Mouse (Mus musculus): Measurements from ENCODE around the gene Adarb1. TPM values are rescaled to one million over a fixed set of nuclear protein-coding genes. Genes with fewer than 3 reads are reported as not detected.

Gene Adarb1
- polyA plus RNA-seq, 1 experiment: 5.5 TPM

GRCm38 (mm10) chr10:77251784-77252539 is 166.1 kb downstream of the Adarb1 start:
- TF ChIP-seq CTCF (IDR thresholded peaks at IDR 0.05; ENCODE audit: borderline replicate concordance, control insufficient read depth, extremely low read depth, insufficient read depth, low read length, poor library complexity) (no peak), POLR2A (IDR thresholded peaks at IDR 0.05; ENCODE audit: control insufficient read depth, extremely low read depth, insufficient read depth, low read length, poor library complexity) (no peak)
- H3K27me3 ChIP-seq (ENCODE audit: control insufficient read depth, insufficient read depth, low read length): no peaks in the 10 kb centered on the region; the same call in 1 of the 2 replicates
- no peak overlapping the region for H3K27ac ChIP-seq (ENCODE audit: control insufficient read depth, insufficient read depth, low read length)
- H3K4me1 ChIP-seq (replicated peaks; ENCODE audit: control insufficient read depth, insufficient read depth, low read length): no peaks in the 10 kb centered on the region
- no peaks in the 10 kb centered on the region for H3K36me3 ChIP-seq (ENCODE audit: control insufficient read depth, insufficient read depth, low read length)
- WGBS: 83% methylated on average over 18 of the region's 18 CpGs
- no peak for DNase-seq
- no peak overlapping the region for H3K4me3 ChIP-seq (ENCODE audit: control insufficient read depth, insufficient read depth, low read length)

DNA sequence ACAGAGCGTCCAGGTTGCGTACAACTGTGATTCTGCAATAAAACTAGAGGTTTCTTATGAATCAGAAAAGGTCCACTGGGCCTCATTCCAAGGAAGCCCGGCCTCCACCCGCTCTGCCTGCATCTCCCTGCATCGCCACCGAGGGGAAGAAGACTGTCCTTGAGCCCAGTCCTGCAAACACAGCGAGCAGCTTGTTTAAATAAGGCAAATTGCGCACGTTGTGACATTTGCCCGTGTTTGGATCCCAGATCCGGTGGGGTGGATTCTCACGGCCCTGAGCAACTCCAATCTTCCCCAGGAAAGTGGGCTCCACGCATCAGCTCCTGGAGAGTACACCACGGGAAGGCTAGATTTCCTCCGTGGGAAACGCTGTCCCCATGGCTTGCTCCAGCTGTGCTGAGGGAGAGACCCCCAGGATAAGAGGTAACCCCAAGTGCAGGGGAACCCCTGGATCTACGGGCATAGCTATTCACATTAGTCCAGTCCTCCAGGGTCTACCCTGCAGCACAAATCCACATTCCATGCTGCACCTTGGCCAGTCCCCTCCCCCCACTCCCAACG is 166.8 kb downstream of the Adarb1 start:
- no peak overlapping the region for H3K27ac ChIP-seq (ENCODE audit: control insufficient read depth, insufficient read depth, low read length)
- no peaks in the 10 kb centered on the region for H3K4me1 ChIP-seq (replicated peaks; ENCODE audit: control insufficient read depth, insufficient read depth, low read length)
- 89% methylated on average over 18 of the region's 18 CpGs for WGBS

DNA sequence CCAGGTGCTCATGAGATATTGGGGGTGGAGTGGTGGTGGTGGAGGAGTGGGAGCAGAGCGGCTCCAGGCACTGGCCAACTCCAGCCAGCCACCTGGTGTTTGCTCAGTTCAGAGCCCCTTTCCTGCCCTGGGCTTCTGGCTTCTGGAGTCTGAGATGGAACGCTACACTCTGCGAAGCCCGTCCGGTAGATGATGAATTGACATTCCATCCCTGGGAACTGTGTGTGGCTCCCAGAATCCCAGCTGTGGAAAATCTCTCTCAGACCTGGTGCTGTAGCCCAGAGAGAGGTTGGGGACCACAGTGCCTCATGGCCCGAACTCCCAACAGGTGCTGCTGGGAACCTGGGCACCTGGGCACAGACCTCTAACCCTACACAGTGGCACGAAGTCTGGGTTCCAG is 170.4 kb downstream of the Adarb1 start:
- Histone ChIP-seq H3K4me3 (ENCODE audit: control insufficient read depth, insufficient read depth, low read length) (no peak overlapping the region), H3K27me3 (ENCODE audit: control insufficient read depth, insufficient read depth, low read length) (no peaks in the 10 kb centered on the region), H3K27ac (ENCODE audit: control insufficient read depth, insufficient read depth, low read length) (no peak overlapping the region), H3K4me1 (replicated peaks; ENCODE audit: control insufficient read depth, insufficient read depth, low read length) (no peaks in the 10 kb centered on the region), H3K36me3 (ENCODE audit: control insufficient read depth, insufficient read depth, low read length) (no peaks in the 10 kb centered on the region)
- no peak for DNase-seq
- TF ChIP-seq CTCF (IDR thresholded peaks at IDR 0.05; ENCODE audit: borderline replicate concordance, control insufficient read depth, extremely low read depth, insufficient read depth, low read length, poor library complexity) (no peak), POLR2A (IDR thresholded peaks at IDR 0.05; ENCODE audit: control insufficient read depth, extremely low read depth, insufficient read depth, low read length, poor library complexity) (no peak)
- WGBS: 95% methylated on average over 7 of the region's 7 CpGs

More for the DNA sequence above, 166.8 kb downstream of the Adarb1 start:
- TF ChIP-seq CTCF (IDR thresholded peaks at IDR 0.05; ENCODE audit: borderline replicate concordance, control insufficient read depth, extremely low read depth, insufficient read depth, low read length, poor library complexity) (no peak), POLR2A (IDR thresholded peaks at IDR 0.05; ENCODE audit: control insufficient read depth, extremely low read depth, insufficient read depth, low read length, poor library complexity) (no peak)
- no peaks in the 10 kb centered on the region for H3K36me3 ChIP-seq (ENCODE audit: control insufficient read depth, insufficient read depth, low read length)
- DNase-seq: no peak
- no peak overlapping the region for H3K4me3 ChIP-seq (ENCODE audit: control insufficient read depth, insufficient read depth, low read length)
- no peaks in the 10 kb centered on the region; the same call in 1 of the 2 replicates for H3K27me3 ChIP-seq (ENCODE audit: control insufficient read depth, insufficient read depth, low read length)

DNA sequence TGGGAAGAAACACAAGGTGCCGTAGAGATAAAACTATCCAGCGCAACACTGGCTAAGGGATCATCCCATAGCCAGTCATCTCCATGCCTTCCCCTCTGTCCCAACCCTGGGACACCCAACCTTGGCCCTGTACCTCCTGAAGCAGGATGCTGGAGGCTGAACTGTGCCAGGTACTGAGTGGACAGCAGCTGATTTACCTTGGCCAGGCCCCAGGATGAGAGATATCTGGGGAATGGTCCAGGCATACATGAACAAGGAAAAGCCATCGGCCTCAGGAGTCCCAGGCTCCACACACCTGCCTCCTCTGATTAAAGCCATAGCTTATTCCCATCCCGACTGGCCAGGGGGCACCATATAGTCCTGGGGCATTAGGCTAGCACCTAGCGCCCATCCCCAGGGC is 171.0 kb downstream of the Adarb1 start:
- TF ChIP-seq POLR2A (IDR thresholded peaks at IDR 0.05; ENCODE audit: control insufficient read depth, extremely low read depth, insufficient read depth, low read length, poor library complexity) (no peak), CTCF (IDR thresholded peaks at IDR 0.05; ENCODE audit: borderline replicate concordance, control insufficient read depth, extremely low read depth, insufficient read depth, low read length, poor library complexity) (no peak)
- 98% methylated on average over 5 of the region's 5 CpGs for WGBS
- no peaks in the 10 kb centered on the region for H3K4me1 ChIP-seq (replicated peaks; ENCODE audit: control insufficient read depth, insufficient read depth, low read length)
- H3K36me3 ChIP-seq (ENCODE audit: control insufficient read depth, insufficient read depth, low read length): no peaks in the 10 kb centered on the region
- no peak overlapping the region for H3K27ac ChIP-seq (ENCODE audit: control insufficient read depth, insufficient read depth, low read length)
- DNase-seq: no peak
- no peak overlapping the region for H3K4me3 ChIP-seq (ENCODE audit: control insufficient read depth, insufficient read depth, low read length)
- no peaks in the 10 kb centered on the region for H3K27me3 ChIP-seq (ENCODE audit: control insufficient read depth, insufficient read depth, low read length)

DNA sequence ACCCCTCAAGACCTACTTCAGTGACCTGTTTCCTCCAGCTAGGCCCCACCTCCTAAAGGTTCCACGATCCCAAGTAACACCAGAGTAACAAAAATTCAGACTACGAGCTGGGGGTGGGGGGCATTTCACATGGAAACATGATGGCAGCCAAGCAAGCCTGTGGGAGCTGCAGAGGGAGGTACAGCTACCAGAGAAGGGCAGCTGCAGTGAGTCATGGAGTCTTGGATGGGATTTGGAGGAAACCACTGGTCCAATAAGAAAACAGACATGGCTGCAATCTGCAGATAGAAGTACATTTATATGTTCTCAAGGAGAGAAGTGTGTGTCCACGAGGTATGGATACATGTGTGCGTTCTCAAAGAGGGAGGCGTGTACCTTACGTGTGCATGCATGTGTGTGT is 173.3 kb downstream of the Adarb1 start:
- no peaks in the 10 kb centered on the region for H3K4me1 ChIP-seq (replicated peaks; ENCODE audit: control insufficient read depth, insufficient read depth, low read length)
- 95% methylated on average over 6 of the region's 6 CpGs for WGBS
- H3K4me3 ChIP-seq (ENCODE audit: control insufficient read depth, insufficient read depth, low read length): no peak overlapping the region
- no peaks in the 10 kb centered on the region for H3K36me3 ChIP-seq (ENCODE audit: control insufficient read depth, insufficient read depth, low read length)
- H3K27ac ChIP-seq (ENCODE audit: control insufficient read depth, insufficient read depth, low read length): no peak overlapping the region
- no peak for DNase-seq
- H3K27me3 ChIP-seq (ENCODE audit: control insufficient read depth, insufficient read depth, low read length): no peaks in the 10 kb centered on the region
- no peak for TF ChIP-seq POLR2A (IDR thresholded peaks at IDR 0.05; ENCODE audit: control insufficient read depth, extremely low read depth, insufficient read depth, low read length, poor library complexity)
- no peak for TF ChIP-seq CTCF (IDR thresholded peaks at IDR 0.05; ENCODE audit: borderline replicate concordance, control insufficient read depth, extremely low read depth, insufficient read depth, low read length, poor library complexity)

DNA sequence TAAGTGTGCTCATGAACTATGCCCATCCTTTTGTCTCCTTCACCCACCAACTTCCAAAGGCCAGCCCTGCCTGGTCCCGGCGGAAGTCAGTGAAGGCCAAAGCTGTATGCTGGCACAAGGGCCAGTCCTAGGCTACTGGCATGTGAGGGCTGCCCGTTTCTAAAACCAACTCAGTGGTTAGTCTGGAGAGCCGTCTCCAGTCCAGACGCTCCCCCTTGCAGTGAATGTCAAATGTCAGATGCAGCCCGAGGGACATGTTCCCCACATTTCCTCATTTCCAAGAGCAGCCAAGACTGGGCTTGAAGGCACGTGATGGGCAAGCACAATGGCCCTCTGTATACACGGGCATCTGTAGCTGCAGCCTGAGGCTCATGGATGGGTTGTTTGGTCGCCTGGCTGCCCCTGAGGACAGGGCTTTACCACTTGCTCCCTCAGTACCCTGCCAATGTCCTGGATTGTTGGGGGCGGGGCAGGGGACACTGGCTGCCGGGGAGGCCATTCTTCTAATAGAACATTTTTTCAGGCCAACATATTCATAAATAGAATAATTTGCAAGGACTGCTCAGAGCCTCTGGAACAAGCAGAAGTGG is 174.4 kb downstream of the Adarb1 start:
- WGBS: 89% methylated on average over 11 of the region's 11 CpGs
- no peak overlapping the region for H3K27ac ChIP-seq (ENCODE audit: control insufficient read depth, insufficient read depth, low read length)
- H3K4me1 ChIP-seq (replicated peaks; ENCODE audit: control insufficient read depth, insufficient read depth, low read length): no peaks in the 10 kb centered on the region
- no peak overlapping the region for H3K4me3 ChIP-seq (ENCODE audit: control insufficient read depth, insufficient read depth, low read length)
- TF ChIP-seq CTCF (IDR thresholded peaks at IDR 0.05; ENCODE audit: borderline replicate concordance, control insufficient read depth, extremely low read depth, insufficient read depth, low read length, poor library complexity): no peak
- TF ChIP-seq POLR2A (IDR thresholded peaks at IDR 0.05; ENCODE audit: control insufficient read depth, extremely low read depth, insufficient read depth, low read length, poor library complexity): no peak
- no peaks in the 10 kb centered on the region for H3K36me3 ChIP-seq (ENCODE audit: control insufficient read depth, insufficient read depth, low read length)
- H3K27me3 ChIP-seq (ENCODE audit: control insufficient read depth, insufficient read depth, low read length): no peaks in the 10 kb centered on the region
- no peak for DNase-seq
